Mouse (Mus musculus): ENCODE results near the gene Specc1.

DNA sequence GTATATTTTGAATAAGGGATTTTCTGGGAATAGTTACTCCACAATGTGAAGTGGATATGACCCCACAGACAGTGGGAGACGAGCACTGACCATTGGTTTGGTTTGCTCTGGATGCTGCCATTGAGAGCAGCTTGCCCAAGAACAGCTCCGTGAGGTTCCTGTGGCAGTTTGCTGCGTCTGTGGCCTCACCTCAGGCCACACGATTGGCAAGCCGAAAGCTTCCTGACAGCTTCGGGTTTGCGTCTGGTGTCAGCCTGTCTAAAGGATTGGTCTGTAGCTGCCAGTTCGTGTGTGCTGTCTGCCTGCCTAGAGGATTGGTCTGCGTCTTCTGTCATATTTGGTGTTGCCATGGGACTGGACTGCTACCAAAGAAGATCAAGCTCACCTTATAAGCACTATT is 12.1 kb upstream of the Specc1 start:
- TF ChIP-seq MAX (IDR thresholded peaks at IDR 0.05; ENCODE audit: low read length) (no peak), TAL1 (IDR thresholded peaks at IDR 0.05; ENCODE audit: low read length) (no peak), HCFC1 (IDR thresholded peaks at IDR 0.05; ENCODE audit: low read depth, low read length) (no peak), POLR2A (IDR thresholded peaks at IDR 0.05; ENCODE audit: control insufficient read depth in 1 of 2, insufficient read depth in 1 of 2, low read depth in 1 of 2, low read length in 2 of 2, poor library complexity in 1 of 2) (no peak), CHD2 (IDR thresholded peaks at IDR 0.05; ENCODE audit: low read length) (no peak), SIN3A (IDR thresholded peaks at IDR 0.05; ENCODE audit: low read length) (0 out of 2 replicates have a peak, but pooled peaks have one; percentile 24), EP300 (IDR thresholded peaks at IDR 0.05; ENCODE audit: low read depth in 1 of 2, low read length in 2 of 2) (peak in 1 of 2 experiments; percentile 5; a peak in 1 of 4 replicates), MAFK (IDR thresholded peaks at IDR 0.05; ENCODE audit: borderline replicate concordance, low read depth, low read length) (no peak), NRF1 (IDR thresholded peaks at IDR 0.05; ENCODE audit: insufficient read depth, low read depth, low read length, poor library complexity, severe bottlenecking) (no peak)
